Mouse (Mus musculus) liver, embryonic 14.5 days (tissue): ENCODE results near the gene Cpb1. TPM values are rescaled to one million over a fixed set of nuclear protein-coding genes. Genes with fewer than 3 reads are reported as not detected.

ENCODE experiments used
- ATAC-seq: fragments of 200-750 bp; cut with Nextera tagmentation; 2 replicates; pipeline ENCODE4 v1.8.0; 2017; ENCODE audit warnings: moderate number of reproducible peaks, mild to moderate bottlenecking, moderate library complexity; ENCODE audit not compliant: insufficient read depth
- DNase-seq, 3 experiments: peaks; one replicate each; pipeline ENCODE4 v3.0.0-alpha.2; 2012 to 2013; ENCODE audit warnings: low read depth in 3 of 3, low spot score in 3 of 3
- H3K27ac ChIP-seq: fragments of 300-500 bp; sonication (generic); 2 replicates; pipeline ENCODE4 v1.5.1; 2014; ENCODE audit warnings: moderate library complexity, mild to moderate bottlenecking, control low read depth, inconsistent platforms
- H3K27me3 ChIP-seq: fragments of 300-500 bp; sonication (generic); 2 replicates; pipeline ENCODE4 v1.6.1; 2014; ENCODE audit warnings: mild to moderate bottlenecking, low read length, moderate library complexity; ENCODE audit not compliant: control insufficient read depth, insufficient read depth
- H3K36me3 ChIP-seq: fragments of 300-500 bp; sonication (generic); replicated peaks from 2 replicates; pipeline ENCODE4 v1.6.1; 2014; ENCODE audit warnings: low read depth; ENCODE audit not compliant: control insufficient read depth, insufficient read depth
- H3K4me1 ChIP-seq, 2 experiments: fragments of 200-500 bp in 1 of 2; fragments of 300-500 bp in 1 of 2; sonication (generic) in 1 of 2; replicated peaks; 2 replicates each; pipeline ENCODE4 v1.6.1; 2012 to 2014; ENCODE audit warnings: antibody characterized with exemption in 1 of 2, inconsistent platforms in 1 of 2, low read length in 1 of 2; ENCODE audit not compliant: control insufficient read depth in 2 of 2, insufficient read depth in 2 of 2
- H3K4me2 ChIP-seq: fragments of 300-500 bp; sonication (generic); 2 replicates; pipeline ENCODE4 v1.6.1; 2014; ENCODE audit warnings: low read depth, mild to moderate bottlenecking, control low read depth, moderate library complexity
- H3K4me3 ChIP-seq, 2 experiments: fragments of 200-500 bp in 1 of 2; fragments of 300-500 bp in 1 of 2; sonication (generic) in 1 of 2; 2 replicates each; pipeline ENCODE4 v1.5.1; 2012 to 2014; ENCODE audit warnings: low read depth in 2 of 2, low read length in 2 of 2, mild to moderate bottlenecking in 2 of 2, control low read depth in 1 of 2, inconsistent platforms in 1 of 2, moderate library complexity in 1 of 2; ENCODE audit not compliant: insufficient read depth in 1 of 2
- H3K9ac ChIP-seq: fragments of 300-500 bp; sonication (generic); replicated peaks from 2 replicates; pipeline ENCODE4 v1.6.1; 2014; ENCODE audit warnings: mild to moderate bottlenecking, control low read depth, moderate library complexity
- H3K9me3 ChIP-seq: fragments of 300-500 bp; sonication (generic); 2 replicates; pipeline ENCODE4 v1.6.1; 2016; ENCODE audit warnings: low read length, mixed read lengths; ENCODE audit not compliant: control insufficient read depth
- CTCF ChIP-seq: IDR thresholded peaks from 2 replicates; pipeline ENCODE4 v1.5.1; 2016; ENCODE audit warnings: antibody characterized with exemption, low read depth, control low read depth
- EP300 ChIP-seq: IDR thresholded peaks from 2 replicates; pipeline ENCODE4 v1.6.1; 2016; ENCODE audit warnings: antibody characterized with exemption, low read depth
- WGBS: fragments of 180-500 bp; shearing (Covaris S2); extraction: QIAGEN DNeasy Blood & Tissue Kit; methylation state at CpG from one replicate; pipeline ENCODE4 v1.1.7; 2014; ENCODE audit not compliant: insufficient replicate concordance; 5-methylcytosine and 5-hydroxymethylcytosine counted together
- polyA plus RNA-seq, 2 experiments: library from polyadenylated mRNA; depleted of rRNA in 1 of 2; stranded (reverse) in 1 of 2; unstranded in 1 of 2; fragments of >200 nt; fragmentation: Nextera tagmentation in 1 of 2; extraction: Ambion mirVana in 1 of 2; gene quantifications; 2 replicates each; pipeline versions ENCODE4 v1.2.1 to v1.2.3; 2012 to 2014

Gene Cpb1
- polyA plus RNA-seq (2012; rRNA removed) = 0.01 TPM in 2 replicates
- not detected in 2 replicates for polyA plus RNA-seq (2014; fragmentation: Nextera tagmentation; extraction: Ambion mirVana)

- 63% methylated on average over 3 of the region's 3 CpGs for WGBS
Observed at GRCm38 (mm10) chr3:20275633-20276032, at the start of gene Cpb1. Cpb1 (minus strand) TSS chr3:20275733.

GRCm38 (mm10) chr3:20317233-20317632 is 41.7 kb upstream of the Cpb1 start:
- 35% methylated on average over 1 of the region's 1 CpGs for WGBS
- Histone ChIP-seq H3K27ac (no peak overlapping the region), H3K36me3 (no peaks in the 10 kb centered on the region), H3K4me2 (no peak overlapping the region), H3K9ac (no peak overlapping the region), H3K4me3 (no peak overlapping the region), H3K27me3 (no peaks in the 10 kb centered on the region), H3K9me3 (no peaks in the 10 kb centered on the region), H3K4me1 (no peaks in the 10 kb centered on the region)
- TF ChIP-seq CTCF = no peak
- TF ChIP-seq EP300 = no peak
- DNase-seq (no peak), ATAC-seq (no peak)

More at GRCm38 (mm10) chr3:20275633-20276032, at the start of gene Cpb1:
- no peak within 1 kb of the TSS for H3K4me3 ChIP-seq
- no peaks in the 10 kb centered on the region for H3K4me1 ChIP-seq
- no peak within 1 kb of the TSS for H3K9ac ChIP-seq
- ATAC-seq (no peak), DNase-seq (no peak)
- TF ChIP-seq CTCF (no peak), EP300 (no peak)
- no peaks in the 10 kb centered on the region for H3K27me3 ChIP-seq
- H3K27ac ChIP-seq = no peak within 1 kb of the TSS
- no peaks in the 10 kb centered on the region for H3K36me3 ChIP-seq
- H3K4me2 ChIP-seq = no peak within 1 kb of the TSS
- H3K9me3 ChIP-seq = no peaks in the 10 kb centered on the region

GRCm38 (mm10) chr3:20309142-20309541 is 33.6 kb upstream of the Cpb1 start:
- Histone ChIP-seq H3K9me3 (no peaks in the 10 kb centered on the region), H3K9ac (no peak overlapping the region), H3K27ac (no peak overlapping the region), H3K4me2 (no peak overlapping the region), H3K36me3 (no peaks in the 10 kb centered on the region), H3K4me3 (no peak overlapping the region), H3K27me3 (no peaks in the 10 kb centered on the region), H3K4me1 (no peaks in the 10 kb centered on the region)
- 74% methylated on average over 4 of the region's 4 CpGs for WGBS
- no peak for ATAC-seq
- no peak for TF ChIP-seq CTCF
- no peak for TF ChIP-seq EP300
- no peak for DNase-seq

GRCm38 (mm10) chr3:20307256-20307655 is 31.7 kb upstream of the Cpb1 start:
- Histone ChIP-seq H3K9ac (no peak overlapping the region), H3K27me3 (no peaks in the 10 kb centered on the region), H3K27ac (no peak overlapping the region), H3K4me1 (no peaks in the 10 kb centered on the region), H3K4me3 (no peak overlapping the region), H3K4me2 (no peak overlapping the region), H3K9me3 (no peaks in the 10 kb centered on the region), H3K36me3 (no peaks in the 10 kb centered on the region)
- 52% methylated on average over 4 of the region's 4 CpGs for WGBS
- TF ChIP-seq CTCF = no peak
- no peak for TF ChIP-seq EP300
- DNase-seq (no peak), ATAC-seq (no peak)

GRCm38 (mm10) chr3:20304758-20305352 is 29.3 kb upstream of the Cpb1 start:
- TF ChIP-seq CTCF = no peak
- no peak for TF ChIP-seq EP300
- Histone ChIP-seq H3K9me3 (no peaks in the 10 kb centered on the region), H3K27me3 (no peaks in the 10 kb centered on the region), H3K36me3 (no peaks in the 10 kb centered on the region), H3K4me3 (no peak overlapping the region), H3K27ac (no peak overlapping the region), H3K9ac (no peak overlapping the region), H3K4me2 (no peak overlapping the region), H3K4me1 (no peaks in the 10 kb centered on the region)
- 10% methylated on average over 2 of the region's 2 CpGs for WGBS
- ATAC-seq (peak; percentile 31; the same call in 1 of the 2 replicates), DNase-seq (peak in 2 of 3 experiments; percentile 1 to 6)
